Mouse (Mus musculus) spleen, postnatal 14 days (tissue): Measurements from ENCODE around the gene Slc4a4.
"Not testable (repeated sequence)": the region's sequence is repeated elsewhere in the genome, so short reads cannot be mapped to it uniquely, and the experiment has no call there.

Source experiments
- DNase-seq, 2 experiments: peaks; one replicate each; pipeline ENCODE4 v3.0.0; 2021 to 2022; ENCODE audit warnings: low spot score in 2 of 2

Gene Slc4a4

DNA sequence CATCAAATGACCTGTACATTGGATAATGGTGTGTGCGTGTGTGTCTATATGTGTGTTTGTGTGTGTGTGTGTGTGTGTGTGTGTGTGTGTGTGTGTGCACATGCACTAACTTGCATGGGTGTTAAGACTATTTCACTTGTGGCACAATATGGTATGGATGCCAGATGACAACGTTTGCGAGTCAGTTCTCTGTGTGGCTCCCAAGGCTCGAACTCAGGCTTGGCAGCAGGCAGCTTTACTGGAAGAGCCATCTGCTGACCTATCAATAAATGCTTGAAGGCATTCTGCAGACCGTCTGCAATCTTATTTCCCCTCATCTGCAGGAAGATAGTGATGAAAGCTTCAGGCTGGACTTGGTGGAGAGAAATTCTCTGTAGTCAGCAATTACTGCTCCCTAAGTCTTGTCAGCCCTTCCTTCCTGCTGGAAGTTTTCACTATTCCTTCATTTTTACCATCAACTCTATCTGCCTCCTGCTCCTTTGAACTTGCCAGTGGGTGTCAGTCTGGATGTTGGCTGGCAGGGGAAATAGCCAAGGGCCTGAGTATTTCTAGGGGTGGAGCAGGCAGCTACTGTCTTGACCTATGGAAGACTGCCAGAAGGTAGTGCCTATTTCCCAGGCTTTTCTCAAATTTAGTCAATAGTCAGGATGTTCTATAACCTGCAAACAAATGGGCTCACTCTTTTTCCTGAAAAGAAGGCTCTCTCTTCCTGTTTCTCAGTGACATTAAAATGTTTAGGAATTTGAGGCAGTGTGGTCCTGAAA is 73.9 kb downstream of the Slc4a4 start:
- no peak for DNase-seq

- no peak for DNase-seq
These were observed 74.7 kb downstream of the Slc4a4 start for GRCm38 (mm10) chr5:88961351-88961761.

DNA sequence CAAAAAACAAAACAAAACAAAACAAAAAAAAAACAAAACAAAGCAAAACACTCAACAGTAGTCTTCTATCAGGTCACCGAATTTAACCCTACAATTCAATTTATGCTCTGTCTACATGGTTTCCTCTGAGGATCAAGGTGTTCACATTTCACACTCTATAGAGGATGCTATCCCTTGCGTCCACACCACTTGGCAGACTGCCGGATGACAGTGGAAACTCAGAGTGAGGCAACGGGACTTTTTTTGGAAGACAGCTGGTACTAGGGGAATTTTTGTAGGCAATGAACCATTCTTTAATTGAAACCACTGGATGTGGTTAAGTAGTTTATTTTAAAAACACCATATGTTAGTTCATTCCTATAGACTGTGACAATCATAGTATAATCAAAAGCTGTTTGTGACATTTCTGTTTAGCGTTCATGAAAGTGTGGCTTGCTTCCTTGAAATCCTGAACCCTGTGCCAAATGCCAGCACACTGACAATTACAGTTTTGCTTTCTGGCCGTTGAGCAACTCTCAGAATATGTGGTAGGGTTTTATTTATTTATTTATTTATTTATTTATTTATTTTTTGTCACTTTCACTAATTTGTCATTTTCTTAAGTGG is 78.2 kb downstream of the Slc4a4 start:
- no peak for DNase-seq

- DNase-seq, result no peak
These were observed 79.9 kb downstream of the Slc4a4 start for GRCm38 (mm10) chr5:88966507-88966906.

DNA sequence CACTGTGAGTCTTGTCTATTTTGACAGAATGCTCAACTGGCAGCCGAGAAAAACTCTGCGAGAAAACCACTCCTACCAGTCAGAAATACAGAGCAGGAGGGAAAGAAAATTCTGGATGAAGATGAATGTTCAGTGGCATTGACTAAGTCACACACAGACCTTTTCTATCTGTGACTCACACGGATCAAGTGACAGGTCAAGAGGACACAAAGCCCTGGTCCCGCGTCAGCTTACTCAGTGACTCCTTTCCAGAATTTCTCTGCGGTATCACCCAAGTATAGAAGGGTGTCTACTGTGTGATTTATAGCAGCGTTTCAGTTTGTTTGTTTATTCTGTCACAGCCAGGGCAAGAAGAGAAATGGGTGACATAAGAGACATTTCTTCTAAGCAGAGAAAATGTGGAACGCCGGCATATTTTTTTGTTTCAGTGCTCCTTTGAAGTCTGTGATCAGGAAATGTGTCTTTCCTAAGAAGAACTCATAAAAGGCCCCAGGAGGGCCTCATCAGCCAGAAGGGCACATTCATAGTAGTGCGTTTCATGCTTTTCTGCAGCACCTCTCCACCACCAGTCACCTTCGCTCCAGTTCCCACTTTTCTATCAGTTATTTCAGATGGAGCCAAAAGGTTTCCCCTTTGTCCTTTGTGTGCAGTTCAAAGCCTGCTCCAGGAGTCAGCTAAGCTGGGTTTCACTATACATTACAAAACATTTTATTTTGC is 82.5 kb downstream of the Slc4a4 start:
- DNase-seq, result no peak

- DNase-seq, result no peak
These were observed 84.9 kb downstream of the Slc4a4 start for GRCm38 (mm10) chr5:88971554-88971953.

DNA sequence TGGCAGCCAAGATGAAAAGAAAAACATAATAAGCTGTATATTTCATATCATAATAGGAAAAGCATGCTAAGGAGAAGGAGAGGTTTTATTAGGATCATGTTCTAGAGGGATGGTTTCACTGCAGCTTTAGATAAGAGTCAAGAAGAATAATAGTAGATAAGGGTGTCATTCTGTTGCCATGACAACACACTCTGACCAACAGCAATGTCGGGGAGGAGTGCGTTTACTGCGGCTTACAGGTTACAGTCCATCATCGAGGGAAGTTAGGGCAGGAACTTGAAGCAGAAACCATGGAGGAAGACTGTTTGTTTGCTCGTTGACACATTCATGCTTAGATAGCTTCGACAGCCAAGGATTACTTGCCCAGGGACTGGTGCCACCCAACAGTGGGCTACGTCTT is 85.7 kb downstream of the Slc4a4 start:
- DNase-seq, result no peak

- DNase-seq, result no peak
These were observed 86.5 kb downstream of the Slc4a4 start for GRCm38 (mm10) chr5:88973130-88973529.

DNA sequence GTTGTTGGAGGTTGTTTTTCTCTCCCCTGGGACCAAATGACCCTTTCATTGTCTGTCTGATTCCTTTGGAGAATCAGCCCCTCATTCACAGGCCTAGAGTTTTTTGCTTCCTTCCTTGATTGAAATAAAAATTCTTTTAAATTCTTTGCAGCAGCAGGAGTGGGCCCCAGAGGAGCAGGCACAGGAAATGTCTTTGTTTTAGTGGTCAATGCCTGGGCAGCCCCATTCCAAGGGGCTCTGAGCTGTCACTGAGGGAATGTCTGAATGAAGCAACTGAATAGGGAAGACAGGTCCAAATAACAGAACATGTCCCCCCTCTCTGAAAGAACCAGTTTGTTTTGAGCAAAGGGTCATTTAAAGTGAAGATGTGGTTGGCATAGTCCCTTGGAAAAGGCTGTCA is 89.1 kb downstream of the Slc4a4 start:
- no peak for DNase-seq

- DNase-seq, result no peak
These were observed 89.8 kb downstream of the Slc4a4 start for GRCm38 (mm10) chr5:88976428-88976827.

- no peak for DNase-seq
These were observed 94.1 kb downstream of the Slc4a4 start for GRCm38 (mm10) chr5:88980740-88981139.

DNA sequence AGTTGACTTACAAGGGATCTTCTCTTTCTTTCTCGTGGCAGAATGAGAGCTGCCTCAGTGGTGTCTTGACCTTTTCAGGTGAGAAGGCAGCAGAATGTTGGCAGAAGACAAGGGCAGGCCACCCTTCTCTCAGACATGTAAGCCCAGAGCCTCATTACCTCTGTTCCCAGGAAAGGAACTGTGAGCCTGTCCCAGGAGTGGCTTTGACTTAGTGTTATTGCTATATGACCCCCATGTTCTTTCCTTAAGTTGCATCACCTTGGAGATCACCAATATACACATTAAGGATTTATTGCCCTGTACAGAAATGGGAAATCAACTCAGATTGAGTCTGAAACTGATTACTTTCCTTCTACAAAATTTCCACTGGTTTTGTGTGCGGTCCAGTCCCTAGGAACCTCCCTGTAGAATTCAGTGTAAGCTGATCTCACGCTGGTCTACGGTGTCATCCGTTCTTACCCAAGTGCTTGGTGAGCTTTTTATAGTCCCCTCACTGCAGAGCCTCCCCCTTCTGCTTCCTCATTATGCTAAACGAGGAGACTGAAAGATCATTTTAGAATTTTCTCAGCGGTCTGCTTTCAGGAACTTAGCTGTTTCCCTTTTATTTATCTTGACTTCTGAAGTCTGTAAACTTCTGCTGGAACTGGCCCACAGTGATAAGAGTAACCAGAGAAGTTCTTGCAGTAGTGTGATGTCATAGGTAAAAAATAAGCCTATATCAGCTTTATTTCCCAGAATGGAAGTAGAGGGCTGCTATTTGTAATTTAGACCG is 94.8 kb downstream of the Slc4a4 start:
- DNase-seq, result no peak

GRCm38 (mm10) chr5:88982040-88982736 is 95.6 kb downstream of the Slc4a4 start:
- DNase-seq, result no peak

GRCm38 (mm10) chr5:88983170-88983569 is 96.6 kb downstream of the Slc4a4 start:
- DNase-seq, result no peak

- DNase-seq, result no peak
These were observed 97.0 kb downstream of the Slc4a4 start for GRCm38 (mm10) chr5:88983652-88984051.

DNA sequence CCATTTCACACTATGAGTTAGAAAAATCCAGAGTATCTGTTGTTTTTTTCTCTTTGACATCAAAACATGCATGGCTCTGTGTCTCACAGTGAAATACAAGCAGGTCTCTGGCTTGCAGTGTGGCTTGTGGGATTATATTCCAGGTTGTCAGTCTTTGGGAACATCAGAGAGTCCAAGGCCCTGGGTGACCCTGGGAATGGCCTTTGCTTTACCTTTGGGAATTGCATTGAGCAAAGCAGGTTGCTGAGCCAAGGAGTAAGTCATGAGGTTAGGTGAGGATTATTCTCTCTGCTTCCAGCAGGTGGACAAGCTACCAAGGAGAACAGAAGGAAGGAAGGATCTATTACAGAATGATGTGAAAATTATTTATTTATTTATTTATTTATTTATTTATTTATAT is 102.4 kb downstream of the Slc4a4 start:
- no peak for DNase-seq

- no peak for DNase-seq
These were observed 103.7 kb downstream of the Slc4a4 start for GRCm38 (mm10) chr5:88990196-88990747.

- not testable (repeated sequence) for DNase-seq
These were observed 104.7 kb downstream of the Slc4a4 start for GRCm38 (mm10) chr5:88991309-88991708.

- no peak for DNase-seq
These were observed 107.9 kb downstream of the Slc4a4 start for GRCm38 (mm10) chr5:88994533-88994932.

GRCm38 (mm10) chr5:88996246-88996645 is 109.6 kb downstream of the Slc4a4 start:
- DNase-seq, result no peak

GRCm38 (mm10) chr5:88997277-88997676 is 110.7 kb downstream of the Slc4a4 start:
- DNase-seq, result no peak
